Comparison of ENCODE assay signal across 8 mouse cellular contexts in genomic region chr4:9184451-9185121, GRCm38 (mm10).
DNase-seq lines count a peak whose midpoint lies in the region; ATAC-seq lines count a peak whose summit lies in the region.

No protein-coding gene starts in this region.

- peak; percentile 43; the same call in 1 of the 2 replicates for ATAC-seq in liver, embryonic 16.5 days (ENCODE audit: low read depth)
- ATAC-seq in neural tube, embryonic 14.5 days (ENCODE audit: low read depth) = peak; percentile 85

- peak; percentile 6 for DNase-seq in right cerebral cortex, adult 18-20 months
- no peak for DNase-seq in right cerebral cortex, postnatal 36 days (ENCODE audit: low spot score in 2 of 2)
- DNase-seq in embryonic facial prominence, embryonic 10.5 days (ENCODE audit: low spot score) = peak; percentile 70
- DNase-seq in heart, postnatal 36 days = peak; percentile 7 to 32
- DNase-seq in layer of hippocampus, postnatal 36 days = no peak
- no peak for DNase-seq in frontal cortex, postnatal 25 days (ENCODE audit: low spot score in 2 of 2)

- H3K4me3 ChIP-seq in embryonic facial prominence, embryonic 10.5 days = peak overlapping the region; percentile 47
- no peak overlapping the region for H3K4me3 ChIP-seq in liver, embryonic 16.5 days (ENCODE audit: low read depth, low read length)
- H3K4me3 ChIP-seq in neural tube, embryonic 14.5 days (ENCODE audit: low read depth, low read length) = peak overlapping the region; percentile 17

- no peaks in the 10 kb centered on the region for H3K9me3 ChIP-seq in embryonic facial prominence, embryonic 10.5 days
- no peaks in the 10 kb centered on the region for H3K9me3 ChIP-seq in liver, embryonic 16.5 days (replicated peaks; ENCODE audit: control insufficient read depth, low read length)
- H3K9me3 ChIP-seq in neural tube, embryonic 14.5 days (ENCODE audit: control insufficient read depth, low read length) = no peaks in the 10 kb centered on the region

- H3K4me1 ChIP-seq in embryonic facial prominence, embryonic 10.5 days = peaks cover 18% of the 10 kb centered on the region
- H3K4me1 ChIP-seq in liver, embryonic 16.5 days (ENCODE audit: control insufficient read depth, low read depth, low read length) = no peaks in the 10 kb centered on the region
- peaks cover 14% of the 10 kb centered on the region; the same call in 1 of the 2 replicates for H3K4me1 ChIP-seq in neural tube, embryonic 14.5 days (ENCODE audit: control insufficient read depth, insufficient read depth, low read length)

- no peaks in the 10 kb centered on the region for H3K27me3 ChIP-seq in embryonic facial prominence, embryonic 10.5 days (replicated peaks; ENCODE audit: low read depth, poor library complexity, severe bottlenecking)
- no peaks in the 10 kb centered on the region for H3K27me3 ChIP-seq in liver, embryonic 16.5 days (ENCODE audit: control insufficient read depth, insufficient read depth, low read depth, low read length)
- no peaks in the 10 kb centered on the region for H3K27me3 ChIP-seq in neural tube, embryonic 14.5 days (ENCODE audit: control insufficient read depth, insufficient read depth, low read length)

- intact Hi-C loops in heart, postnatal 36 days (cut with DNase I) = no loop called here

- H3K27ac ChIP-seq in embryonic facial prominence, embryonic 10.5 days (replicated peaks) = peak overlapping the region; percentile 74
- H3K27ac ChIP-seq in liver, embryonic 16.5 days (ENCODE audit: low read length) = no peak overlapping the region
- peak overlapping the region; percentile 67 for H3K27ac ChIP-seq in neural tube, embryonic 14.5 days (ENCODE audit: low read depth, low read length)

- peak overlapping the region; percentile 35 for H3K4me2 ChIP-seq in liver, embryonic 16.5 days (ENCODE audit: low read depth, low read length)
- peak overlapping the region; percentile 45 for H3K4me2 ChIP-seq in neural tube, embryonic 14.5 days (ENCODE audit: low read depth, low read length)

- WGBS in embryonic facial prominence, embryonic 10.5 days = 1% methylated on average over 12 of the region's 12 CpGs
- 2% methylated on average over 12 of the region's 12 CpGs for WGBS in liver, embryonic 16.5 days (ENCODE audit: insufficient replicate concordance)
- WGBS in neural tube, embryonic 14.5 days = under 1% methylated on average over 12 of the region's 12 CpGs

- no peak overlapping the region for H3K9ac ChIP-seq in liver, embryonic 16.5 days (ENCODE audit: low read depth, low read length)
- peak overlapping the region; percentile 21; the same call in 1 of the 2 replicates for H3K9ac ChIP-seq in neural tube, embryonic 14.5 days (replicated peaks; ENCODE audit: low read depth, low read length)

- H3K36me3 ChIP-seq in embryonic facial prominence, embryonic 10.5 days (replicated peaks) = no peaks in the 10 kb centered on the region
- no peaks in the 10 kb centered on the region for H3K36me3 ChIP-seq in liver, embryonic 16.5 days (ENCODE audit: control insufficient read depth, insufficient read depth)
- no peaks in the 10 kb centered on the region for H3K36me3 ChIP-seq in neural tube, embryonic 14.5 days (ENCODE audit: control insufficient read depth, insufficient read depth, low read length)

Comparison
In these comparisons a context has a peak if more than half of its experiments do, and no peak if none do; other contexts are left out.
1. DNase-seq: peak in right cerebral cortex, adult 18-20 months (single experiment), embryonic facial prominence, embryonic 10.5 days (single experiment) and heart, postnatal 36 days (2 of 2); none in right cerebral cortex, postnatal 36 days (0 of 2), layer of hippocampus, postnatal 36 days (0 of 2) and frontal cortex, postnatal 25 days (0 of 2).